Mouse (Mus musculus) G1E (cell line): ENCODE results near the gene Zfp874b.

Experiments used
- CTCF ChIP-seq: IDR thresholded peaks from 2 replicates; pipeline ENCODE4 v1.5.1; 2012; ENCODE audit warnings: low read depth, low read length, inconsistent platforms, mixed read lengths
- GATA1 ChIP-seq: IDR thresholded peaks from 2 replicates; pipeline ENCODE4 v1.6.1; 2012; ENCODE audit warnings: borderline replicate concordance, low read length, inconsistent platforms, mixed read lengths

DNA sequence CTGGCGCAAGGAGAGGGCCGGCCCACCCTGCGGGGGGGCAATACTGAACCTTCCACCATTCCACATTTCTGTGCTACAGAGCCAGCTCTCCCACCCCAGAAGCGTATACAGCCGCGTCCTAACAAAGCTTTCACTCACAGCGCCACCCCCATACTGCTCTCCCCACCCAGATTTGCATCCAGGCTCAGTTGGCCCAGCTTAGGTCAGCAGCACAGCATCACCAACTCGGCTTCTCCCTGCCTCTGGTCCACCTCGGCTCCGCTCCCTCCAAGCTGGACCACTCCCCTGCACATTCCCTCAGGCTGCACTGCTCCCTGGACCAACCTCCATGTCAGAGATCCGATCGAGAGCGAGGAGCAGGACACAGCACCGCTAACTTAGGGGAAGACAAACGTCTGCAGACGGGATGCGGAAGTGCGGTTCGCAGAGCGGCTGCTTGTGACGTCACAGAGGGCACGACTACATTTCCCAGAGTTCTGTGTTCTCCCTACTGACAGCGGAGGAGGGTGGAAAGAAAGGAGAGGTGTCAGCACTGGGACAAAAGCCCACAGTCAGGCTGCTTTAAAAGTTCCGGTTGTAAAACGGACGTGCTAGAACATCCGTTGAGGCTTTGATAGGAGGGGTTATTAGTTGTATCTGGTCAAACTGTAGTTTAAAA, 41.8 kb upstream of the Zfp874b start, which contains the start of the genes Gm26965 and Zfp87:
- TF ChIP-seq GATA1 (no peak), CTCF (no peak)
